Mouse (Mus musculus) layer of hippocampus, adult 6 months (tissue): Measurements from ENCODE around the gene Abca8b. TPM values are rescaled to one million over a fixed set of nuclear protein-coding genes. Genes with fewer than 3 reads are reported as not detected.

Experiments used
- long read RNA-seq, 2 experiments: library from polyadenylated mRNA; unstranded; transcript quantifications; one replicate each; pipeline ENCODE4 v2.0.0; 2019 to 2020
- polyA plus RNA-seq: library from polyadenylated mRNA; unstranded; fragments of <200 nt; fragmentation: Nextera tagmentation; gene quantifications from 2 replicates; pipeline ENCODE4 v1.2.3, GENCODE M21; 2021

Gene Abca8b
- 1.7 and 2.2 TPM in 2 replicates for polyA plus RNA-seq
- long read RNA-seq, experiment 1, partial matches to known transcripts = 2 of 3 reads
- long read RNA-seq, experiment 1, other reads (novel, unspliced or antisense) = 1 of 3 reads
- long read RNA-seq, experiment 2, full-length matches to known transcripts = 1 of 11 reads
- long read RNA-seq, experiment 2, partial matches to known transcripts = 8 of 11 reads
- long read RNA-seq, experiment 2, other reads (novel, unspliced or antisense) = 2 of 11 reads

GRCm38 (mm10) chr11:109995624-109996023 is at the start of gene Abca8b:
Gene Abca8b (minus strand): TSS chr11:109995845.

Other genes starting within 250 kb of the Abca8b start
- not detected in 2 replicates for gene 1700012B07Rik, start 167.8 kb downstream of the Abca8b start, polyA plus RNA-seq
- gene Abca8a, start 100.1 kb upstream of the Abca8b start, polyA plus RNA-seq = 3.6 and 4.1 TPM in 2 replicates
- gene Abca9, start 172.4 kb upstream of the Abca8b start, polyA plus RNA-seq = 1.2 and 1.5 TPM in 2 replicates